Mouse (Mus musculus) myocyte (in vitro differentiated cells): ENCODE results near the gene Adarb2. TPM values are rescaled to one million over a fixed set of nuclear protein-coding genes. Genes with fewer than 3 reads are reported as not detected.

Experiments
- H3K27me3 ChIP-seq: one replicate; pipeline ENCODE4 v1.6.1; 2011; ENCODE audit not compliant: control insufficient read depth, insufficient read depth, insufficient read length
- H3K36me3 ChIP-seq: one replicate; pipeline ENCODE4 v1.6.1; 2011; ENCODE audit not compliant: control insufficient read depth, insufficient read depth
- H3K4me2 ChIP-seq: one replicate; pipeline ENCODE4 v1.6.1; 2011; ENCODE audit warnings: low read depth, control low read depth
- H3K4me3 ChIP-seq: one replicate; pipeline ENCODE4 v1.5.1; 2011; ENCODE audit warnings: mild to moderate bottlenecking, control low read depth, moderate library complexity
- H3K79me2 ChIP-seq: one replicate; pipeline ENCODE4 v1.6.1; 2011; ENCODE audit not compliant: control insufficient read depth, insufficient read depth
- H3ac ChIP-seq: one replicate; pipeline ENCODE4 v1.6.1; 2011; ENCODE audit not compliant: control insufficient read depth, insufficient read length
- CEBPB ChIP-seq: IDR thresholded peaks from 2 replicates; pipeline ENCODE4 v1.6.1; 2011; ENCODE audit warnings: mild to moderate bottlenecking, moderate library complexity; ENCODE audit not compliant: poor library complexity, insufficient read depth, severe bottlenecking
- E2F4 ChIP-seq: IDR thresholded peaks from one replicate; pipeline ENCODE4 v1.6.1; 2011; ENCODE audit warnings: mild to moderate bottlenecking, control low read depth, moderate library complexity; ENCODE audit not compliant: insufficient read depth
- MAX ChIP-seq: IDR thresholded peaks from one replicate; pipeline ENCODE4 v1.6.1; 2011; ENCODE audit warnings: low read depth, mild to moderate bottlenecking, control low read depth
- MYOD1 ChIP-seq, 3 experiments: IDR thresholded peaks; one replicate each; pipeline ENCODE4 v1.6.1; 2011; ENCODE audit warnings: control low read depth in 2 of 3, low read depth in 2 of 3, mild to moderate bottlenecking in 2 of 3, moderate library complexity in 1 of 3; ENCODE audit not compliant: insufficient read length in 2 of 3, control insufficient read depth in 1 of 3
- MYOG ChIP-seq, 3 experiments: IDR thresholded peaks; one replicate each; pipeline ENCODE4 v1.6.1; 2011; ENCODE audit warnings: control low read depth in 2 of 3, low read depth in 2 of 3, mild to moderate bottlenecking in 2 of 3; ENCODE audit not compliant: insufficient read length in 2 of 3, control insufficient read depth in 1 of 3, insufficient read depth in 1 of 3
- POLR2A ChIP-seq: IDR thresholded peaks from one replicate; pipeline ENCODE4 v1.6.1; 2011; ENCODE audit warnings: low read depth, mild to moderate bottlenecking, control low read depth, moderate library complexity; ENCODE audit not compliant: insufficient read length
- POLR2AphosphoS2 ChIP-seq: IDR thresholded peaks from one replicate; pipeline ENCODE4 v1.6.1; 2011; ENCODE audit warnings: low read depth, control low read depth; ENCODE audit not compliant: insufficient read length
- REST ChIP-seq: IDR thresholded peaks from one replicate; pipeline ENCODE4 v1.6.1; 2011; ENCODE audit warnings: mild to moderate bottlenecking, control low read depth, moderate library complexity; ENCODE audit not compliant: insufficient read depth, insufficient read length
- SRF ChIP-seq: IDR thresholded peaks from one replicate; pipeline ENCODE4 v1.6.1; 2011; ENCODE audit warnings: low read depth; ENCODE audit not compliant: control insufficient read depth, insufficient read length
- TCF12 ChIP-seq: IDR thresholded peaks from one replicate; pipeline ENCODE4 v1.6.1; 2011; ENCODE audit warnings: mild to moderate bottlenecking, control low read depth; ENCODE audit not compliant: poor library complexity, insufficient read depth, severe bottlenecking
- TCF3 ChIP-seq: IDR thresholded peaks from one replicate; pipeline ENCODE4 v1.6.1; 2011; ENCODE audit warnings: low read depth, control low read depth; ENCODE audit not compliant: insufficient read length
- USF1 ChIP-seq: IDR thresholded peaks from one replicate; pipeline ENCODE4 v1.6.1; 2011; ENCODE audit warnings: low read depth, mild to moderate bottlenecking, control low read depth, moderate library complexity
- polyA plus RNA-seq: library from polyadenylated mRNA; unstranded; fragments of >200 nt; fragmentation: generic; extraction: Trizol; gene quantifications from one replicate; pipeline ENCODE4 v1.2.1, GENCODE M21; 2012; ENCODE audit warnings: missing spikeins

The Adarb2 gene
- polyA plus RNA-seq, 1 experiment, result not detected

DNA sequence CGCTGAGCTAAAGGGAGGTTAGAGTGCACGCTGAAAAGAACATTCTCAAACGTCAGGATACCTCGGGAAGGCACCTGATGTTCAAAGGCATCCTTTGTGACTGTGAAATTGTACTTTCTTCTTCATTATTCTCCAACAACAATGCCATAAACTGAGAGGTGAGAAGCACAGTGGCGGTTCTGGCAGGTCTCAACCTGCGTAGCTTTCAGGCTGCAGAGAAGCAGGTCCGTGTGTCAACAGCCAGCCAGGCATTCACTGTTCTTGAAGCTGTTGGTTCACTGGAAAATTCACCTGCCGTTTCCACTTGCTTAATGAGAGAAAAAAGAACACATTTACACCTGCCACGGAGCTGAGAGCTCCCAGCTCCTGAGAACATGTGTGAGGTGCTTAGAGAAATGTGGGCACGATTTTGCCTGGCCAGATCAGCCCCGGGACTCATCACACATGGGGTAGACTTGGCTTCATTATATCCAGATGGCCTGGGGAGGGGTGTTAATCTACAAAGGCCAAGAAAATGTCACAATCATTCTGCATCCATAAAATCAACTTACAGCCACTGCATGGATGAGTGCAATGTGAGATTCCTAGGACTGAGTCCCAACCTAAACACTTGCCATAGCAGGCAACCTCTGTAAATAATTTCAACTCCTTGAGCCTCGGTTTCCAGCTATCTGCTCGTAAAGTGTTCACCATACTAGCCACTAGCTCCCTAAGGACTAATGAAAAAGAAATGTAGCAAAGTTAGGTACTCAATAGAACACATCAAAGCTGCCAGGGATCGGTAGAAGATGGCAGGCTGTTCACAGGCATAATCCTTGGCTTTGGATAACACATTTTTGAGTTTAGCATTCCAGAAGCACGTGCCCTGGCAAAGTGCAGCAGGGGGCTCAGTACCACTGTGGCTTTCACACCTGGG lies 364.7 kb downstream of the Adarb2 start:
- Histone ChIP-seq H3K79me2 (no peaks in the 10 kb centered on the region), H3ac (no peak overlapping the region), H3K27me3 (no peaks in the 10 kb centered on the region), H3K4me3 (no peak overlapping the region), H3K4me2 (no peak overlapping the region), H3K36me3 (no peaks in the 10 kb centered on the region)
- no peak for TF ChIP-seq MYOG (IDR thresholded peaks at IDR 0.05; ENCODE audit: control insufficient read depth in 1 of 3, insufficient read depth in 1 of 3, insufficient read length in 2 of 3, low read depth in 2 of 3)
- TF ChIP-seq POLR2AphosphoS2, result no peak
- no peak for TF ChIP-seq E2F4
- TF ChIP-seq TCF12, result no peak

GRCm38 (mm10) chr13:8570269-8570668 lies 367.6 kb downstream of the Adarb2 start:
- H3K4me2 ChIP-seq, result no peak overlapping the region
- no peaks in the 10 kb centered on the region for H3K79me2 ChIP-seq
- no peak overlapping the region for H3ac ChIP-seq
- H3K36me3 ChIP-seq, result no peaks in the 10 kb centered on the region
- no peaks in the 10 kb centered on the region for H3K27me3 ChIP-seq
- no peak for TF ChIP-seq USF1
- no peak for TF ChIP-seq CEBPB
- no peak for TF ChIP-seq TCF12
- TF ChIP-seq MYOD1 (IDR thresholded peaks at IDR 0.05; ENCODE audit: control insufficient read depth in 1 of 3, insufficient read length in 2 of 3, low read depth in 2 of 3), result no peak
- no peak for TF ChIP-seq MYOG (IDR thresholded peaks at IDR 0.05; ENCODE audit: control insufficient read depth in 1 of 3, insufficient read depth in 1 of 3, insufficient read length in 2 of 3, low read depth in 2 of 3)
- no peak for TF ChIP-seq POLR2AphosphoS2
- no peak for TF ChIP-seq E2F4
- TF ChIP-seq MAX, result no peak
- no peak for TF ChIP-seq TCF3
- TF ChIP-seq POLR2A, result no peak
- no peak for TF ChIP-seq SRF
- TF ChIP-seq REST, result no peak
- no peak overlapping the region for H3K4me3 ChIP-seq

GRCm38 (mm10) chr13:8573908-8574307 lies 371.2 kb downstream of the Adarb2 start:
- no peaks in the 10 kb centered on the region for H3K36me3 ChIP-seq
- no peaks in the 10 kb centered on the region for H3K79me2 ChIP-seq
- H3K4me2 ChIP-seq, result no peak overlapping the region
- TF ChIP-seq POLR2AphosphoS2 (no peak), USF1 (no peak), TCF12 (no peak), MYOG (IDR thresholded peaks at IDR 0.05; ENCODE audit: control insufficient read depth in 1 of 3, insufficient read depth in 1 of 3, insufficient read length in 2 of 3, low read depth in 2 of 3) (no peak), POLR2A (no peak), CEBPB (no peak), SRF (no peak), MYOD1 (IDR thresholded peaks at IDR 0.05; ENCODE audit: control insufficient read depth in 1 of 3, insufficient read length in 2 of 3, low read depth in 2 of 3) (no peak)
- no peak overlapping the region for H3K4me3 ChIP-seq
- no peaks in the 10 kb centered on the region for H3K27me3 ChIP-seq
- H3ac ChIP-seq, result no peak overlapping the region

GRCm38 (mm10) chr13:8584257-8585005 lies 381.8 kb downstream of the Adarb2 start:
- Histone ChIP-seq H3K36me3 (no peaks in the 10 kb centered on the region), H3K4me3 (no peak overlapping the region), H3ac (no peak overlapping the region), H3K79me2 (no peaks in the 10 kb centered on the region), H3K27me3 (no peaks in the 10 kb centered on the region), H3K4me2 (no peak overlapping the region)
- TF ChIP-seq MYOG (IDR thresholded peaks at IDR 0.05; ENCODE audit: control insufficient read depth in 1 of 3, insufficient read depth in 1 of 3, insufficient read length in 2 of 3, low read depth in 2 of 3) (no peak), TCF3 (no peak), E2F4 (no peak), CEBPB (no peak), SRF (no peak), POLR2AphosphoS2 (no peak), MAX (no peak)

- H3ac ChIP-seq, result no peak overlapping the region
- H3K36me3 ChIP-seq, result no peaks in the 10 kb centered on the region
- no peak overlapping the region for H3K4me2 ChIP-seq
- no peak for TF ChIP-seq CEBPB
- no peak for TF ChIP-seq USF1
- no peak for TF ChIP-seq MAX
- TF ChIP-seq TCF12, result no peak
- no peak for TF ChIP-seq MYOD1 (IDR thresholded peaks at IDR 0.05; ENCODE audit: control insufficient read depth in 1 of 3, insufficient read length in 2 of 3, low read depth in 2 of 3)
- TF ChIP-seq POLR2AphosphoS2, result no peak
- TF ChIP-seq TCF3, result no peak
- TF ChIP-seq SRF, result no peak
- no peak overlapping the region for H3K4me3 ChIP-seq
- H3K27me3 ChIP-seq, result no peaks in the 10 kb centered on the region
- H3K79me2 ChIP-seq, result no peaks in the 10 kb centered on the region
Measured at GRCm38 (mm10) chr13:8587447-8587846, 384.8 kb downstream of the Adarb2 start.
